Mouse (Mus musculus) thymus, postnatal 36 days (tissue): ENCODE results near the gene Oprd1.

Experiments
- DNase-seq, 2 experiments: peaks; one replicate each; pipeline ENCODE4 v3.0.0; 2022; ENCODE audit warnings: mixed read lengths in 2 of 2

Gene Oprd1

GRCm38 (mm10) chr4:132133381-132133780 lies 10.9 kb downstream of the Oprd1 start:
- DNase-seq = no peak

GRCm38 (mm10) chr4:132132297-132132696 lies 12.0 kb downstream of the Oprd1 start:
- DNase-seq = no peak

GRCm38 (mm10) chr4:132131790-132132189 lies 12.5 kb downstream of the Oprd1 start:
- DNase-seq = no peak

GRCm38 (mm10) chr4:132131116-132131515 lies 13.2 kb downstream of the Oprd1 start:
- DNase-seq = no peak

- no peak for DNase-seq
These were observed 13.6 kb downstream of the Oprd1 start for GRCm38 (mm10) chr4:132130645-132131044.

GRCm38 (mm10) chr4:132130134-132130533 lies 14.2 kb downstream of the Oprd1 start:
- DNase-seq = no peak

- no peak for DNase-seq
These were observed 15.2 kb downstream of the Oprd1 start for GRCm38 (mm10) chr4:132128997-132129636.

GRCm38 (mm10) chr4:132127091-132127490 lies 17.2 kb downstream of the Oprd1 start:
- DNase-seq = no peak

GRCm38 (mm10) chr4:132123166-132123565 lies 21.1 kb downstream of the Oprd1 start:
- no peak for DNase-seq

- DNase-seq = no peak
These were observed 22.6 kb downstream of the Oprd1 start for GRCm38 (mm10) chr4:132121674-132122073.

GRCm38 (mm10) chr4:132119566-132119965 lies 24.7 kb downstream of the Oprd1 start:
- no peak for DNase-seq

- DNase-seq = no peak
These were observed 28.0 kb downstream of the Oprd1 start for GRCm38 (mm10) chr4:132116315-132116714.

GRCm38 (mm10) chr4:132113411-132114095 lies 30.7 kb downstream of the Oprd1 start:
- peak in 1 of 2 experiments; percentile 5 for DNase-seq

GRCm38 (mm10) chr4:132111227-132111626 lies 33.1 kb downstream of the Oprd1 start:
- DNase-seq = no peak

- DNase-seq = no peak
These were observed 36.1 kb downstream of the Oprd1 start for GRCm38 (mm10) chr4:132108221-132108620.

GRCm38 (mm10) chr4:132101152-132101551 lies 43.1 kb downstream of the Oprd1 start:
- DNase-seq = no peak

GRCm38 (mm10) chr4:132099548-132099947 lies 44.7 kb downstream of the Oprd1 start:
- DNase-seq = no peak

GRCm38 (mm10) chr4:132095043-132095442 lies 49.2 kb downstream of the Oprd1 start:
- no peak for DNase-seq

GRCm38 (mm10) chr4:132093928-132094327 lies 50.4 kb downstream of the Oprd1 start:
- no peak for DNase-seq

GRCm38 (mm10) chr4:132093136-132093535 lies 51.1 kb downstream of the Oprd1 start:
- no peak for DNase-seq

- DNase-seq = peak; percentile 41 to 44
These were observed 55.4 kb downstream of the Oprd1 start for GRCm38 (mm10) chr4:132088921-132089320.

- DNase-seq = peak; percentile 13 to 38
These were observed 59.2 kb downstream of the Oprd1 start for GRCm38 (mm10) chr4:132085114-132085513.

- no peak for DNase-seq
These were observed 63.7 kb downstream of the Oprd1 start for GRCm38 (mm10) chr4:132080492-132080983.

- peak; percentile 59 to 70 for DNase-seq
These were observed 64.6 kb downstream of the Oprd1 start for GRCm38 (mm10) chr4:132079555-132080275.
